ENCODE assay signal across 9 mouse cellular contexts in the genomic region with DNA sequence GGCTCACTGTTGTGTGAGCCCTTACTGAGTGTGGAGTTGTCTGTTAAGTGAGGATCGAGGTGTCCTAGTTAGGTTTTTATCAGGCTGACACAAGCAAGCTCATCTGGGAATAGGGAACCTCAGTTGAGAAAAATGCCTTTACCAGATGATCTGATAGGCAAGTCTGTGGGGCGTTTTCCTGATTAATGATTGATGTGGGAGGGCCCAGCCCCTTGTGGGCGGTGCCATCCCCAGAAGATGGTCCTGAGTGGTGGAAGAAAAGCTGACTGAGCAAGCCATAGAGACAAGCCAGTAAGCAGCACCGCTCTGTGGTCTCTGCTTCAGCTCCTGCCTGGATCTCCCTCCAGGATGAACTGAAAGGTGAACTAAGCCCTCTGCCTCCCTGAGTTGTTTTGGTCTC.
DNase-seq lines count a peak whose midpoint lies in the region; ATAC-seq and TF ChIP-seq lines count a peak whose summit lies in the region.
"Had no signal": no experiment of that assay in that cellular context is flagged by ENCODE, and none has a peak within 500 bp of the region (broad histone marks: within the 10 kb centered on the region; RNA-seq: fewer than 3 reads in every experiment).

No protein-coding gene starts in this region.

- no peaks in the 10 kb centered on the region for H3K9me3 ChIP-seq in stomach, embryonic 16.5 days (replicated peaks; ENCODE audit: control insufficient read depth, low read length)
- no peaks in the 10 kb centered on the region for H3K9me3 ChIP-seq in stomach, postnatal 0 days (ENCODE audit: control insufficient read depth, low read length)

- peak; percentile 45 for DNase-seq in embryo, embryonic 10 days (ENCODE audit: low spot score)
- DNase-seq in embryo, embryonic 10.5 days (ENCODE audit: low spot score) = no peak
- DNase-seq in stomach, postnatal 0 days (ENCODE audit: low spot score) = no peak
- DNase-seq in left cerebral cortex, postnatal 36 days (ENCODE audit: low spot score in 2 of 2) = peak; percentile 25 to 47
- DNase-seq in gastrocnemius, adult 2 months = no peak
- DNase-seq in cerebellum, postnatal 10 days = no peak
- DNase-seq in ovary, postnatal 36 days (ENCODE audit: low spot score) = no peak
- DNase-seq: heart, adult 18-20 months had no signal

- no peaks in the 10 kb centered on the region for H3K27me3 ChIP-seq in stomach, embryonic 16.5 days (ENCODE audit: control insufficient read depth, insufficient read depth, low read length)
- no peaks in the 10 kb centered on the region for H3K27me3 ChIP-seq in stomach, postnatal 0 days (ENCODE audit: control insufficient read depth, insufficient read depth, low read length)

- intact Hi-C loops in left cerebral cortex, postnatal 36 days (cut with DNase I) = loop anchor here (5.0 kb wide), 1 partner anchor 94 kb away; no protein-coding TSS in a partner anchor
- intact Hi-C loops in gastrocnemius, adult 2 months (cut with DNase I) = no loop called here

- no peaks in the 10 kb centered on the region for H3K4me1 ChIP-seq in stomach, embryonic 16.5 days (ENCODE audit: control insufficient read depth, insufficient read depth, low read length)
- no peaks in the 10 kb centered on the region for H3K4me1 ChIP-seq in stomach, postnatal 0 days (replicated peaks; ENCODE audit: control insufficient read depth, insufficient read depth)

- no peak for ATAC-seq in stomach, embryonic 16.5 days (ENCODE audit: insufficient read depth, low FRiP score)
- no peak for ATAC-seq in stomach, postnatal 0 days (ENCODE audit: low FRiP score, low TSS enrichment)

- H3K36me3 ChIP-seq in stomach, embryonic 16.5 days (ENCODE audit: control insufficient read depth, insufficient read depth, low read length) = no peaks in the 10 kb centered on the region
- H3K36me3 ChIP-seq in stomach, postnatal 0 days (ENCODE audit: control insufficient read depth, insufficient read depth, low read length) = no peaks in the 10 kb centered on the region

- H3K9ac ChIP-seq in stomach, embryonic 16.5 days (ENCODE audit: low read length) = no peak overlapping the region
- no peak overlapping the region for H3K9ac ChIP-seq in stomach, postnatal 0 days (ENCODE audit: low read length)

- peak overlapping the region; percentile 21; the same call in 1 of the 2 replicates for H3K27ac ChIP-seq in stomach, embryonic 16.5 days (ENCODE audit: low read length)
- no peak overlapping the region for H3K27ac ChIP-seq in stomach, postnatal 0 days (replicated peaks)
- no peak overlapping the region for H3K27ac ChIP-seq in gastrocnemius, adult 2 months

- H3K4me2 ChIP-seq in stomach, embryonic 16.5 days (ENCODE audit: low read depth, low read length) = no peak overlapping the region
- no peak overlapping the region for H3K4me2 ChIP-seq in stomach, postnatal 0 days (replicated peaks; ENCODE audit: low read depth)

- no peak for TF ChIP-seq EP300 in stomach, postnatal 0 days (optimal IDR thresholded peaks at IDR 0.05)

- H3K4me3 ChIP-seq in stomach, embryonic 16.5 days (replicated peaks; ENCODE audit: low read length) = no peak overlapping the region
- H3K4me3 ChIP-seq in stomach, postnatal 0 days (ENCODE audit: low read depth, low read length) = no peak overlapping the region
- no peak overlapping the region for H3K4me3 ChIP-seq in gastrocnemius, adult 2 months

- no peak for TF ChIP-seq CTCF in stomach, postnatal 0 days (IDR thresholded peaks at IDR 0.05; ENCODE audit: low read depth)
- no peak for TF ChIP-seq CTCF in gastrocnemius, adult 2 months (IDR thresholded peaks at IDR 0.05)

- 23% methylated on average over 4 of the region's 4 CpGs for WGBS in stomach, embryonic 16.5 days
- WGBS in stomach, postnatal 0 days = 25% methylated on average over 4 of the region's 4 CpGs

Comparison
In these comparisons a context has a peak if more than half of its experiments do, and no peak if none do; other contexts are left out.
1. DNase-seq: peak in embryo, embryonic 10 days (single experiment) and left cerebral cortex, postnatal 36 days (2 of 2); none in embryo, embryonic 10.5 days (single experiment), stomach, postnatal 0 days (single experiment), gastrocnemius, adult 2 months (single experiment), cerebellum, postnatal 10 days (0 of 2) and ovary, postnatal 36 days (single experiment).